8 mouse cellular contexts compared by ENCODE assay signal in genomic region chr5:76905405-76906154, GRCm38 (mm10). TPM values are rescaled to one million over a fixed set of nuclear protein-coding genes. Genes with fewer than 3 reads are reported as not detected.
DNase-seq lines count a peak whose midpoint lies in the region; ATAC-seq lines count a peak whose summit lies in the region.

TSS of gene Aasdh (minus strand) at chr5:76905514.

- H3K4me3 ChIP-seq in hindbrain, embryonic 14.5 days (replicated peaks; ENCODE audit: low read length), result peak within 1 kb of the TSS; percentile 46

- peak within 1 kb of the TSS; percentile 81 for H3K27ac ChIP-seq in hindbrain, embryonic 14.5 days

- peak within 1 kb of the TSS; percentile 82 for H3K4me2 ChIP-seq in hindbrain, embryonic 14.5 days (replicated peaks)

- H3K9ac ChIP-seq in hindbrain, embryonic 14.5 days, result peak within 1 kb of the TSS; percentile 68

- ATAC-seq in hindbrain, embryonic 14.5 days (ENCODE audit: low FRiP score), result peak; percentile 99

- WGBS in hindbrain, embryonic 14.5 days, result under 1% methylated on average over 47 of the region's 47 CpGs

- H3K9me3 ChIP-seq in hindbrain, embryonic 14.5 days (ENCODE audit: control insufficient read depth, low read length), result no peaks in the 10 kb centered on the region

- DNase-seq in R1 (ENCODE audit: low read depth, low spot score), result peak; percentile 94
- DNase-seq in cerebellum, postnatal 25 days, result peak; percentile 98 to 99
- peak; percentile 90 to 94 for DNase-seq in frontal cortex, postnatal 25 days (ENCODE audit: low spot score in 2 of 2)
- DNase-seq in hindbrain, embryonic 14.5 days (ENCODE audit: low spot score), result peak; percentile 100
- peak; percentile 95 to 96 for DNase-seq in layer of hippocampus, postnatal 36 days
- peak; percentile 95 for DNase-seq in lung, postnatal 36 days
- DNase-seq in retina, postnatal 1 day, result peak; percentile 98
- DNase-seq in urinary bladder, adult 18-20 months (ENCODE audit: low spot score in 2 of 2), result peak; percentile 92 to 96

- 0 out of 2 replicates have a peak, but pooled peaks cover 5% of the 10 kb centered on the region for H3K36me3 ChIP-seq in hindbrain, embryonic 14.5 days (replicated peaks; ENCODE audit: control insufficient read depth, insufficient read depth)

- H3K4me1 ChIP-seq in hindbrain, embryonic 14.5 days (replicated peaks; ENCODE audit: control insufficient read depth, insufficient read depth, low read length), result peaks cover 5% of the 10 kb centered on the region; the same call in 1 of the 2 replicates

- H3K27me3 ChIP-seq in hindbrain, embryonic 14.5 days (ENCODE audit: control insufficient read depth, insufficient read depth, low read length), result no peaks in the 10 kb centered on the region

RNA-seq across cellular contexts. Expression of gene Aasdh, which starts in this region (rescaled TPM):
- polyA plus RNA-seq in hindbrain, embryonic 14.5 days (2014; fragmentation: Nextera tagmentation; extraction: Ambion mirVana), result 14.0 and 18.6 TPM in 2 replicates
- 10 to 100 TPM; 23.1 to 27.3 TPM for total RNA-seq in layer of hippocampus, postnatal 36 days (2021)

Comparison
In these comparisons a context has a peak if more than half of its experiments do, and no peak if none do; other contexts are left out.
1. Peak in every context shown above with its lines: DNase-seq, ATAC-seq, H3K4me3 ChIP-seq and H3K27ac ChIP-seq.